Mouse (Mus musculus): ENCODE results near the gene Zfp648. TPM values are rescaled to one million over a fixed set of nuclear protein-coding genes. Genes with fewer than 3 reads are reported as not detected.

The Zfp648 gene
- polyA plus RNA-seq (2012; rRNA removed) = 0.01 TPM in 1 of 2 replicates, not detected in the other

DNA sequence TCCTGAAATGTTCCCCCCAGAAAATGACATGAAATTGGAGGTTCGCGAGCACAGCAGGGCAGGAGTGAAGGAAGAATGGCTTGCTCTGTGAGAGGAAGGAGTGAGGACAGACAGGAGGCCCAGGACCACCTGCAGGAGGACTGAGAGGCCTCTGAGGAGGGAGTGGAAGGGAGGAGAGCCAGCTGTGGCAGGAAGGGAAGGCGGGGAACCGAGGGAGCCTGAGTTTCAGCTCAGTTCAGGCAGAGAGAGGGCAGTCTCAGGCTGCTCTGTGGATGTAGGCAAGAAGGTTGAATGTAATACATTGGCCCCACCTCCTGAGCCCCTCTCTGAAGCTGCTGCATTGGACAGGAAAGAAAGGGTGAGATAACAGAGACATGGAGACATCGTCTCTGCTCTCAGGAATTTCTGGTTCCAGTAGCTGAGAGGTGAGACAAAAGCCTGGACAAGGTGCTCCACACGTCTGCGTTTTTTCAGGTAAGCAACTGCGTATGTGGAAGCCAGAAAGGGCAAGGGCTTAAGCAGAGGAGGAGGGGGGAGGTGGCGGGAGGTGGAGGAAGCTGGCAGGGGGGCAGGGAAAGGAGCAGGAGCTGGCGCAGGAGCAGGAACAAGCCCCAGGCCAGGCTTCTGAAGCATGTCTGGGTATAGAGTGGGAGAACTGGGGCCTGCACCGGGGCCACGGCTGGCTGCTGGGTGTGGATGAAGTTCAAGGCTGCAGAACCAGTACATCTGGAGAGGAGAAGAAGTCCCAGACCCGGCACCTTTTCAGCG is at the start of gene Zfp648:
Gene Zfp648, plus strand, starts transcription at position 233 of the 768 bp plus-strand sequence.

